Mouse (Mus musculus): Measurements from ENCODE around the gene Atxn2.
"Not testable (repeated sequence)": the region's sequence is repeated elsewhere in the genome, so short reads cannot be mapped to it uniquely, and the experiment has no call there.

DNA sequence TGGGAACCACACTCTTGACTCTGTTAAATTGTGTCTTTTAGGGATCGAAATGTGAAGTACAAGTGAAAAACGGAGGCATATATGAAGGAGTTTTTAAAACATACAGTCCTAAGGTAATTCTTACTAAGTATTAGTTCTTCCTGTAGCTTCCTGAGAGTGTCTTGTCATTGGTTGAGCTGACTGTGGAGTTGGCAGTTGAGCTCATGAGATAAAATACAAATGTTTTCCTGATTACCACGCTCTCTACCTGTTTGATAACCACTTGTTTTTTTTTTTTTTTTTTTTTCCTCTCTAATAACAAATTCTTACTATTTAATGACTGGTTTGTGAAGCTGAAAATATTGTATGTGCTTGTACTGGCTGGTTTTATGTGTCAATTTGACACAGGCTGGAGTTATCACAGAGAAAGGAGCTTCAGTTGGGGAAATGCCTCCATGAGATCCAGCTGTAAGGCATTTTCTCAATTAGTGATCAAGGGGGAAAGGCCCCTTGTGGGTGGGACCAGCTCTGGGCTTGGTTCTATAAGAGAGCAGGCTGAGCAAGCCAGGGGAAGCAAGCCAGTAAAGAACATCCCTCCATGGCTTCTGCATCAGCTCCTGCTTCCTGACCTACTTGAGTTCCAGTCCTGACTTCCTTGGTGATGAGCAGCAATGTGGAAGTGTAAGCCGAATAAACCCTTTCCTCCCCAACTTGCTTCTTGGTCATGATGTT lies 36.9 kb downstream of the Atxn2 start:
- not testable (repeated sequence) for TF ChIP-seq TAL1, GATA1 (IDR thresholded peaks at IDR 0.05; ENCODE audit: low read length)

Measured in erythroblast, embryonic 14.5 days (primary cell).